In genomic region chr7:84586360-84587100, GRCm38 (mm10) we compare ENCODE assay signal across 15 mouse cellular contexts. TPM values are rescaled to one million over a fixed set of nuclear protein-coding genes. Genes with fewer than 3 reads are reported as not detected.
DNase-seq lines count a peak whose midpoint lies in the region; ATAC-seq and TF ChIP-seq lines count a peak whose summit lies in the region.
"Had no signal": no experiment of that assay in that cellular context is flagged by ENCODE, and none has a peak within 500 bp of the region (broad histone marks: within the 10 kb centered on the region; RNA-seq: fewer than 3 reads in every experiment).

No protein-coding gene starts in this region.

- no peaks in the 10 kb centered on the region for H3K9me3 ChIP-seq in erythroblast, embryonic 14.5 days (ENCODE audit: control insufficient read depth, low read length)
- no peaks in the 10 kb centered on the region for H3K9me3 ChIP-seq in liver, embryonic 11.5 days (ENCODE audit: control insufficient read depth, low read length)
- H3K9me3 ChIP-seq in forebrain, embryonic 12.5 days = no peaks in the 10 kb centered on the region
- H3K9me3 ChIP-seq in liver, embryonic 14.5 days (ENCODE audit: control insufficient read depth, low read length) = no peaks in the 10 kb centered on the region
- H3K9me3 ChIP-seq: embryonic facial prominence, embryonic 10.5 days; limb, embryonic 13.5 days had no signal

- H3K4me1 ChIP-seq in erythroblast, embryonic 14.5 days (ENCODE audit: control insufficient read depth) = peaks cover 58% of the 10 kb centered on the region
- H3K4me1 ChIP-seq in liver, embryonic 11.5 days (replicated peaks; ENCODE audit: control insufficient read depth, insufficient read depth, low read length) = peaks cover 6% of the 10 kb centered on the region
- H3K4me1 ChIP-seq in forebrain, embryonic 12.5 days = no peaks in the 10 kb centered on the region
- H3K4me1 ChIP-seq in liver, embryonic 14.5 days (replicated peaks; ENCODE audit: control insufficient read depth in 2 of 2, insufficient read depth in 2 of 2, low read length in 1 of 2) = peaks cover 26 to 36% of the 10 kb centered on the region in 2 experiments
- H3K4me1 ChIP-seq: embryonic facial prominence, embryonic 10.5 days; limb, embryonic 13.5 days had no signal

- TF ChIP-seq EP300 in liver, embryonic 14.5 days (IDR thresholded peaks at IDR 0.05; ENCODE audit: low read depth) = no peak

- intact Hi-C loops in gastrocnemius, postnatal 36 days (cut with DNase I) = no loop called here

- H3K27me3 ChIP-seq in erythroblast, embryonic 14.5 days (ENCODE audit: control insufficient read depth) = no peaks in the 10 kb centered on the region; the same call in 1 of the 2 replicates
- H3K27me3 ChIP-seq in liver, embryonic 11.5 days (replicated peaks; ENCODE audit: control insufficient read depth, insufficient read depth, low read length) = no peaks in the 10 kb centered on the region
- no peaks in the 10 kb centered on the region for H3K27me3 ChIP-seq in forebrain, embryonic 12.5 days
- H3K27me3 ChIP-seq in liver, embryonic 14.5 days (ENCODE audit: control insufficient read depth, insufficient read depth, low read length) = no peaks in the 10 kb centered on the region
- H3K27me3 ChIP-seq: limb, embryonic 13.5 days had no signal

- no peak for ATAC-seq in erythroblast, adult 5-6 weeks (replicated peaks; ENCODE audit: low FRiP score, poor library complexity, severe bottlenecking)
- no peak for ATAC-seq in liver, embryonic 11.5 days (replicated peaks; ENCODE audit: low FRiP score)
- peak; percentile 66; the same call in 1 of the 2 replicates for ATAC-seq in forebrain, embryonic 12.5 days (ENCODE audit: low FRiP score)
- no peak for ATAC-seq in liver, embryonic 14.5 days (ENCODE audit: insufficient read depth)

- peaks cover 28% of the 10 kb centered on the region for H3K36me3 ChIP-seq in erythroblast, embryonic 14.5 days (ENCODE audit: control insufficient read depth)
- H3K36me3 ChIP-seq in liver, embryonic 11.5 days (ENCODE audit: control insufficient read depth, insufficient read depth, low read length) = no peaks in the 10 kb centered on the region
- no peaks in the 10 kb centered on the region for H3K36me3 ChIP-seq in forebrain, embryonic 12.5 days (replicated peaks)
- no peaks in the 10 kb centered on the region for H3K36me3 ChIP-seq in liver, embryonic 14.5 days (replicated peaks; ENCODE audit: control insufficient read depth, insufficient read depth, low read depth)
- H3K36me3 ChIP-seq: embryonic facial prominence, embryonic 10.5 days; limb, embryonic 13.5 days had no signal

- H3K27ac ChIP-seq in liver, embryonic 11.5 days (ENCODE audit: low read depth, low read length) = 0 out of 2 replicates have a peak overlapping the region, but pooled peaks have one; percentile 13
- peak overlapping the region; percentile 59; the same call in 1 of the 2 replicates for H3K27ac ChIP-seq in forebrain, embryonic 12.5 days
- peak overlapping the region; percentile 81 for H3K27ac ChIP-seq in liver, embryonic 14.5 days
- H3K27ac ChIP-seq: embryonic facial prominence, embryonic 10.5 days; limb, embryonic 13.5 days had no signal

- no peak for TF ChIP-seq CTCF in liver, embryonic 14.5 days (IDR thresholded peaks at IDR 0.05; ENCODE audit: low read depth)

- no peak overlapping the region for H3K9ac ChIP-seq in liver, embryonic 11.5 days (ENCODE audit: low read depth, low read length)
- no peak overlapping the region for H3K9ac ChIP-seq in forebrain, embryonic 12.5 days
- H3K9ac ChIP-seq in liver, embryonic 14.5 days (replicated peaks) = no peak overlapping the region
- H3K9ac ChIP-seq: limb, embryonic 13.5 days had no signal

- DNase-seq in liver, embryonic 11.5 days (ENCODE audit: low spot score) = no peak
- DNase-seq in liver = no peak
- DNase-seq in liver, embryonic 14.5 days (ENCODE audit: low read depth in 3 of 3, low spot score in 3 of 3) = no peak
- DNase-seq in lung, postnatal 10 days = no peak
- no peak for DNase-seq in gastrocnemius, postnatal 36 days
- DNase-seq: cerebellum, postnatal 10 days; gastrocnemius, postnatal 25 days; kidney, postnatal 14 days; layer of hippocampus, postnatal 36 days; lung, postnatal 14 days had no signal

- WGBS in liver, embryonic 11.5 days = 73% methylated on average over 3 of the region's 3 CpGs
- 37% methylated on average over 3 of the region's 3 CpGs for WGBS in forebrain, embryonic 12.5 days
- 75% methylated on average over 3 of the region's 3 CpGs for WGBS in liver, embryonic 14.5 days (ENCODE audit: insufficient replicate concordance)

- H3K4me2 ChIP-seq in liver, embryonic 11.5 days = no peak overlapping the region
- no peak overlapping the region for H3K4me2 ChIP-seq in forebrain, embryonic 12.5 days
- peak overlapping the region; percentile 69 for H3K4me2 ChIP-seq in liver, embryonic 14.5 days (ENCODE audit: low read depth)
- H3K4me2 ChIP-seq: limb, embryonic 13.5 days had no signal

- H3K4me3 ChIP-seq in erythroblast, embryonic 14.5 days (replicated peaks) = peak overlapping the region; percentile 34
- H3K4me3 ChIP-seq in liver, embryonic 11.5 days (ENCODE audit: low read depth, low read length) = no peak overlapping the region
- H3K4me3 ChIP-seq in forebrain, embryonic 12.5 days (replicated peaks) = no peak overlapping the region
- H3K4me3 ChIP-seq in liver, embryonic 14.5 days (ENCODE audit: insufficient read depth in 1 of 2, low read depth in 2 of 2, low read length in 2 of 2) = no peak overlapping the region
- H3K4me3 ChIP-seq: embryonic facial prominence, embryonic 10.5 days; limb, embryonic 13.5 days had no signal

RNA-seq across cellular contexts. Expression of gene Fah, which starts 20.0 kb away (rescaled TPM):
- 0.35 and 0.50 TPM in 2 replicates for polyA plus RNA-seq in erythroblast, embryonic 14.5 days (2012)
- total RNA-seq in erythroblast, adult 5-6 weeks (2015; ENCODE audit: low replicate concordance) = not detected in 2 replicates
- total RNA-seq in erythroblast, adult 5-6 weeks (2017; ENCODE audit: low replicate concordance) = 3.1 TPM in 1 of 2 replicates, not detected in the other
- polyA plus RNA-seq in liver, embryonic 11.5 days (2014; fragmentation: Nextera tagmentation; extraction: Ambion mirVana) = 20.7 and 21.3 TPM in 2 replicates
- 2.4 and 3.0 TPM in 2 replicates for polyA plus RNA-seq in forebrain, embryonic 12.5 days (2016; fragmentation: Nextera tagmentation; extraction: Ambion mirVana)
- polyA plus RNA-seq in liver, embryonic 14.5 days (2012; rRNA removed) = 23.5 and 28.8 TPM in 2 replicates
- 34.6 and 36.5 TPM in 2 replicates for polyA plus RNA-seq in liver, embryonic 14.5 days (2014; fragmentation: Nextera tagmentation; extraction: Ambion mirVana)
- 1 to 10 TPM; 1.3 to 2.0 TPM for total RNA-seq in gastrocnemius, postnatal 36 days (2021)

RNA-seq across cellular contexts. Expression of gene Gm2115, which starts 57.8 kb away (rescaled TPM):
- polyA plus RNA-seq in erythroblast, embryonic 14.5 days (2012) = not detected in 2 replicates
- total RNA-seq in erythroblast, adult 5-6 weeks (2015; ENCODE audit: low replicate concordance) = not detected in 2 replicates
- 0.43 TPM in 1 of 2 replicates, not detected in the other for total RNA-seq in erythroblast, adult 5-6 weeks (2017; ENCODE audit: low replicate concordance)
- polyA plus RNA-seq in liver, embryonic 11.5 days (2014; fragmentation: Nextera tagmentation; extraction: Ambion mirVana) = 0.16 TPM in 1 of 2 replicates, not detected in the other
- polyA plus RNA-seq in forebrain, embryonic 12.5 days (2016; fragmentation: Nextera tagmentation; extraction: Ambion mirVana) = 0.23 TPM in 2 replicates
- polyA plus RNA-seq in liver, embryonic 14.5 days (2012; rRNA removed) = not detected in 2 replicates
- polyA plus RNA-seq in liver, embryonic 14.5 days (2014; fragmentation: Nextera tagmentation; extraction: Ambion mirVana) = 0.01 TPM in 1 of 2 replicates, not detected in the other
- total RNA-seq in gastrocnemius, postnatal 36 days (2021) = under 1 TPM; 0.07 to 0.10 TPM

Comparison
In these comparisons a context has a peak if more than half of its experiments do, and no peak if none do; other contexts are left out.
1. H3K27ac ChIP-seq: peak in every context shown above with its lines; median percentile 81 in liver, embryonic 14.5 days; 59 in forebrain, embryonic 12.5 days; 13 in liver, embryonic 11.5 days.